Mouse (Mus musculus): ENCODE results near the gene Kif6. TPM values are rescaled to one million over a fixed set of nuclear protein-coding genes. Genes with fewer than 3 reads are reported as not detected.

Gene Kif6
- polyA plus RNA-seq, 1 experiment from 2014 or later = 0.92 TPM

DNA sequence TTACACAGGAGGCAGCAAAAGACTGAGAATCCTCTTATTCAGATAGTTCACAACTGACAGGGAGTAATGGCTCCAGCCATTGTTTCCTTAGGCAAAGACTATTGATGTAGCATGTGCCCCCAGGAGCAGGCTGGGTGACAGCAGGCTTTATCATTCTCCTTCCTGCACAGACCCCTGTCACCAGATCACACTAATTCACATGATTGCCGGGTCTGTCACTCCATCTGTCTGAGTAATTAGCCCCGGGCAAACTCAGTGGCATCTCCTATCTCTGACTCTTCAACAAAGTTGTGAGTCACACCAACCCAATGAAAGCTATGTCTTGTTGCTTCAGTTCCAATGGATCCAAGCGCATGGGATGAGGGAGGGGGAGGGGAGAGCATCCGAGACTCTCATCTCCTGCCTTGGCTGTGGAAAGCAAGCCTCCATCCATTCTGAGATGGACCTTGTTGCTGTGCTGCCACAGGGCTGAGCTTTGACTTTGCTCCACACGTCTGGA is 201.2 kb downstream of the Kif6 start:
- Histone ChIP-seq H3K36me3 (ENCODE audit: control insufficient read depth, insufficient read depth, low read length) (no peaks in the 10 kb centered on the region), H3K9me3 (ENCODE audit: control insufficient read depth, low read length) (no peaks in the 10 kb centered on the region), H3K4me2 (no peak overlapping the region), H3K27me3 (replicated peaks; ENCODE audit: control insufficient read depth, insufficient read depth, low read length) (no peaks in the 10 kb centered on the region), H3K9ac (ENCODE audit: low read depth, low read length) (no peak overlapping the region), H3K4me1 (replicated peaks; ENCODE audit: control insufficient read depth, insufficient read depth, low read length) (no peaks in the 10 kb centered on the region), H3K4me3 (ENCODE audit: low read depth, low read length) (no peak overlapping the region), H3K27ac (ENCODE audit: low read depth, low read length) (no peak overlapping the region)
- ATAC-seq (replicated peaks; ENCODE audit: low FRiP score) = no peak
- no peak for DNase-seq (ENCODE audit: low spot score)
- 32% methylated on average over 5 of the region's 5 CpGs for WGBS

DNA sequence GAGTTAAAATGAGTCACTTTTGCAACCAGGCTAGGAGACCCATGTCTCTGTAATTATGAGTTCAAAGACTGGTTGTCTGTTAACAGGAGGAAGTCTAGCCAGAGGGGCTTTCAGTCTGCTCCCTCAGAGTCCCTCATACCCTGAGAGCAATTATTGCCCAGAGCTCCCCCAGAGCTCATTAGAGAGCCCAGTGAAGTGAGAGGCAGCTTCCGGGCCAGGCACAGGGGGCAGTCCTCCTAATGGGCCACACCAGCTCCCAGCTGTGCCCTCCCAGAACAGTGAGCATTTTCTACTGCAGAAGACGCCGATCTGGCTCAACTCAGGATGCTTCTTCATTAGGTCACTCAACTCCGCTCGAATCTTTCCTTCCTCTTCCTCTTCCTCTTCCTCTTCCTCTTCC is 201.8 kb downstream of the Kif6 start:
- WGBS = 41% methylated on average over 5 of the region's 5 CpGs
- Histone ChIP-seq H3K4me1 (replicated peaks; ENCODE audit: control insufficient read depth, insufficient read depth, low read length) (no peaks in the 10 kb centered on the region), H3K4me3 (ENCODE audit: low read depth, low read length) (no peak overlapping the region), H3K9ac (ENCODE audit: low read depth, low read length) (no peak overlapping the region), H3K27me3 (replicated peaks; ENCODE audit: control insufficient read depth, insufficient read depth, low read length) (no peaks in the 10 kb centered on the region), H3K4me2 (no peak overlapping the region), H3K9me3 (ENCODE audit: control insufficient read depth, low read length) (no peaks in the 10 kb centered on the region), H3K36me3 (ENCODE audit: control insufficient read depth, insufficient read depth, low read length) (no peaks in the 10 kb centered on the region), H3K27ac (ENCODE audit: low read depth, low read length) (no peak overlapping the region)
- no peak for DNase-seq (ENCODE audit: low spot score)
- no peak for ATAC-seq (replicated peaks; ENCODE audit: low FRiP score)

DNA sequence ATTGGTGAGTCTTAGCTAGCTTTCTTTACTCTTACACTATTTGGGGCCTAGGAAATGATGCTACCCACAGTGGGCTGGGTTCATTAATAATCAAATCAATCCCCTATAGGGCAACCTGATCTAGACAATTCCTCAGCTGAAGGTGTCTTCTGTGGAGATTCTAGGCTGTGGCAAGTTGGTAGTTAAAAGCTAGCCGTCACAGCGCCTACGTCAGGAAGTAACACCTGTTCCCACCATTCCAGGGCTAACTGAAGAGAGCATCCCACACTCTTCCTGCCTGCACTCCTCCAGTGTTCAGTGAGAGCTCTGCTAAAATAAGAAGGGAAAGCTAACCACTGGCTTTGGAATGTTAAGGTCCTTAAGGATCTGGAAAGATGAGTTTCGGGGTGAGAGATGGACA is 205.3 kb downstream of the Kif6 start:
- Histone ChIP-seq H3K4me3 (ENCODE audit: low read depth, low read length) (no peak overlapping the region), H3K27me3 (replicated peaks; ENCODE audit: control insufficient read depth, insufficient read depth, low read length) (no peaks in the 10 kb centered on the region), H3K9me3 (ENCODE audit: control insufficient read depth, low read length) (no peaks in the 10 kb centered on the region), H3K4me1 (replicated peaks; ENCODE audit: control insufficient read depth, insufficient read depth, low read length) (no peaks in the 10 kb centered on the region), H3K36me3 (ENCODE audit: control insufficient read depth, insufficient read depth, low read length) (no peaks in the 10 kb centered on the region), H3K27ac (ENCODE audit: low read depth, low read length) (no peak overlapping the region), H3K9ac (ENCODE audit: low read depth, low read length) (no peak overlapping the region), H3K4me2 (no peak overlapping the region)
- ATAC-seq (replicated peaks; ENCODE audit: low FRiP score) = no peak
- no peak for DNase-seq (ENCODE audit: low spot score)
- 84% methylated on average over 4 of the region's 4 CpGs for WGBS

DNA sequence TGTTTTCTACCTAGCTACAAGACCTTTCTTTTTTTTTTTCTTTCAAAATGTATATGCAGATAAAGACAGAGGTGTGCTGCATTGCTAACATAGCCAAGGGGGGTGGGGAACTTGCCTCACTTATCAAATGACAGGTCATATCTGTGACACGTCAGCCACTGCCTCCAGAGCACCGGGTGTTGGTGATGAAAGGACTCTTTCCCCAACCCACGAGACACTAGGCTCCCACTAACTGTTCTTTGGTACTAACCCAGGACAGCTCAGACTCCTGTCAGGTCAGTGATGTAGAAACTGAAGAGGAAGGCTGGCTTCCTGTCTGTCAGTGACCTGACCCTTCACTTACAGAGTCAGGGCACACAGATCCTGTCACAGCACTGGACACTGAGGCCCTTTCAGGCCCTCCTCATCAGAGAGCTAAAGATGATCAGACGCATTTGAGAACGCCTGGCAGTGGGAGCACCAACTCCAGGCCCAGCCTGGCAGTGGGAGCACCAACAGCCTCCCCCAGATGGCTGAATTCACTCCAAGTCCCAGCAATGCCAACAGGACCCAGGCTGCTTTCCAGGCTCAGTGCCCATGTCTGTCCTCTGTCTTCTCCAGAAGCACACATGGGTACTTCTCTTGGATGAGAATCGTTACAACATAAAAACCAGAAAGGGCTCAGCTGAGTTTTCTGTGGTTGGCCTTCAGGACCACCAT is 209.4 kb downstream of the Kif6 start:
- Histone ChIP-seq H3K4me2 (no peak overlapping the region), H3K27me3 (replicated peaks; ENCODE audit: control insufficient read depth, insufficient read depth, low read length) (no peaks in the 10 kb centered on the region), H3K9me3 (ENCODE audit: control insufficient read depth, low read length) (no peaks in the 10 kb centered on the region), H3K4me1 (replicated peaks; ENCODE audit: control insufficient read depth, insufficient read depth, low read length) (no peaks in the 10 kb centered on the region), H3K36me3 (ENCODE audit: control insufficient read depth, insufficient read depth, low read length) (no peaks in the 10 kb centered on the region), H3K9ac (ENCODE audit: low read depth, low read length) (no peak overlapping the region), H3K27ac (ENCODE audit: low read depth, low read length) (no peak overlapping the region), H3K4me3 (ENCODE audit: low read depth, low read length) (no peak overlapping the region)
- ATAC-seq (replicated peaks; ENCODE audit: low FRiP score) (no peak), DNase-seq (ENCODE audit: low spot score) (no peak)
- 40% methylated on average over 6 of the region's 6 CpGs for WGBS

DNA sequence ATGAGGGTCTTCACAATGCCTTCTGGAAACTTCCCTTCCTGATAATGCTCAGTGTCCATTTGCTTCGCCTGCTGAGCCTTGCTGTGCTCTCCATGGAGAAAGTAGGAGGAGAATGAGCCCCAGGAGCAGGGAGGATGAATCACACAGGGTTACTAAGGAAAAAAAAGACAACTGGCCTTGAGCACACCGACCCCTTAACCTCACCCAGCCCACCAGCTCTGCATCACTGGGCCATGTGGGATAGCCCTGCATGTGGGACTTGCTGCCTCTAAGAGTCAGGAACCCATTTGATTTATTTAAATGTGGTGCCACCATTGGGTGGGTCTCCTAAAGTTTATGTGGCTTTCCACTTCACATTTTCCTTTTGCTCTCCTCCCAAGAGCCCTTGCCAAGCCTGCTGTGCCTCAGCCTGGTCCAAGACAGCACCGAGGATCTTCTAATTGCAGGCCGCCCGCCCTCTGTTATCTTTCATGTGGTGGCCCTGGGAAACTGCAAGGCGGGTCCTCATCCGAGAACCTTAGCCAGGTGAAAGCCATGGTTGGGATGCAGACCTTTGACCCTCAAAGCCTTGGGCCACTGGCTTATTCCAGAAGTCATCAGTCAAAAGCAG is 210.0 kb downstream of the Kif6 start:
- Histone ChIP-seq H3K4me3 (ENCODE audit: low read depth, low read length) (no peak overlapping the region), H3K9me3 (ENCODE audit: control insufficient read depth, low read length) (no peaks in the 10 kb centered on the region), H3K4me2 (no peak overlapping the region), H3K9ac (ENCODE audit: low read depth, low read length) (no peak overlapping the region), H3K27ac (ENCODE audit: low read depth, low read length) (no peak overlapping the region), H3K27me3 (replicated peaks; ENCODE audit: control insufficient read depth, insufficient read depth, low read length) (no peaks in the 10 kb centered on the region), H3K4me1 (replicated peaks; ENCODE audit: control insufficient read depth, insufficient read depth, low read length) (no peaks in the 10 kb centered on the region), H3K36me3 (ENCODE audit: control insufficient read depth, insufficient read depth, low read length) (no peaks in the 10 kb centered on the region)
- ATAC-seq (replicated peaks; ENCODE audit: low FRiP score) = no peak
- 77% methylated on average over 7 of the region's 7 CpGs for WGBS
- no peak for DNase-seq (ENCODE audit: low spot score)

DNA sequence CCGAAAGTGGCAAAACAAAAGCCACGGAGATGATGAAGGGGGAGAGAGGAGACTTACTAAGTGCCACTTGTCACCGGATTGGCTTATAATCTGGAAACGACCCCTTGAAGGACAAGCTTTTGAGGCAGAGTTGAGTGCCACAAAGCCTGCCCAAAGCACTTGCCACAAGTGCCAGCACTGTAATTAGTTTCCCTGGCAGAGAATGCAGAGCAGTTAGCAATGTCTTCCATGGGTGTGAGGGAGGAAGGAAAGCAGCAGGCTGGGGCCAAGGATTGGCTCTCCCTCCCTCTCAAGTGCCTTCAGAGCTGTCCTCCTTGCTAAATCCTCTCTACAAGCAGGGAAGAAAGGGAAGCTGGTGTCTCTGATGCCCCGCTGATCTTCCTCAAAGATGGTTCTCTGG is 210.9 kb downstream of the Kif6 start:
- WGBS = 86% methylated on average over 5 of the region's 5 CpGs
- no peak for DNase-seq (ENCODE audit: low spot score)
- H3K9me3 ChIP-seq (ENCODE audit: control insufficient read depth, low read length) = no peaks in the 10 kb centered on the region
- H3K4me2 ChIP-seq = no peak overlapping the region
- no peaks in the 10 kb centered on the region for H3K27me3 ChIP-seq (replicated peaks; ENCODE audit: control insufficient read depth, insufficient read depth, low read length)
- H3K4me1 ChIP-seq (replicated peaks; ENCODE audit: control insufficient read depth, insufficient read depth, low read length) = no peaks in the 10 kb centered on the region
- no peak for ATAC-seq (replicated peaks; ENCODE audit: low FRiP score)
- H3K27ac ChIP-seq (ENCODE audit: low read depth, low read length) = no peak overlapping the region
- no peak overlapping the region for H3K9ac ChIP-seq (ENCODE audit: low read depth, low read length)
- no peaks in the 10 kb centered on the region for H3K36me3 ChIP-seq (ENCODE audit: control insufficient read depth, insufficient read depth, low read length)
- no peak overlapping the region for H3K4me3 ChIP-seq (ENCODE audit: low read depth, low read length)

DNA sequence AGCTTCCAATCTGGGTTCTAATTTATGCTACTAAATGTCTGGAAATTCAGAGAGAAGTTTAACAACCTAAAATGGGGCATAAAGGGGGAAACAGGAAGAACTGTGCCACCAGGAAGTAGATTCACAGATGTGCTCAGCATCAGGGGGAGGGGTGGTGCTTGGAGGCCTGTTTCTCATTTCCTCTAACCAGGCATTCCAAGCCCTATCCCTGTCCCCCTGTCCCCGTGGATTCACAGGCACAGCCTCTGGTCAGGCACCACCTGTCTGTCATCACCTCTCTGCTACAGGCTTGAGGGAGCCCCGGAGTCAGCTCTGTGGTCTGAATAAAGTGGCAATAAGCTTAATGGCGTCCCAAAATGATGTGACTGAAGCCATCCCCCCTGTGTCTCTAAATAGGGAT is 216.8 kb downstream of the Kif6 start:
- Histone ChIP-seq H3K36me3 (ENCODE audit: control insufficient read depth, insufficient read depth, low read length) (no peaks in the 10 kb centered on the region), H3K9ac (ENCODE audit: low read depth, low read length) (no peak overlapping the region), H3K4me2 (no peak overlapping the region), H3K9me3 (ENCODE audit: control insufficient read depth, low read length) (no peaks in the 10 kb centered on the region), H3K4me3 (ENCODE audit: low read depth, low read length) (no peak overlapping the region), H3K4me1 (replicated peaks; ENCODE audit: control insufficient read depth, insufficient read depth, low read length) (no peaks in the 10 kb centered on the region), H3K27ac (ENCODE audit: low read depth, low read length) (no peak overlapping the region), H3K27me3 (replicated peaks; ENCODE audit: control insufficient read depth, insufficient read depth, low read length) (no peaks in the 10 kb centered on the region)
- WGBS = 47% methylated on average over 3 of the region's 3 CpGs
- DNase-seq (ENCODE audit: low spot score) (no peak), ATAC-seq (replicated peaks; ENCODE audit: low FRiP score) (no peak)

DNA sequence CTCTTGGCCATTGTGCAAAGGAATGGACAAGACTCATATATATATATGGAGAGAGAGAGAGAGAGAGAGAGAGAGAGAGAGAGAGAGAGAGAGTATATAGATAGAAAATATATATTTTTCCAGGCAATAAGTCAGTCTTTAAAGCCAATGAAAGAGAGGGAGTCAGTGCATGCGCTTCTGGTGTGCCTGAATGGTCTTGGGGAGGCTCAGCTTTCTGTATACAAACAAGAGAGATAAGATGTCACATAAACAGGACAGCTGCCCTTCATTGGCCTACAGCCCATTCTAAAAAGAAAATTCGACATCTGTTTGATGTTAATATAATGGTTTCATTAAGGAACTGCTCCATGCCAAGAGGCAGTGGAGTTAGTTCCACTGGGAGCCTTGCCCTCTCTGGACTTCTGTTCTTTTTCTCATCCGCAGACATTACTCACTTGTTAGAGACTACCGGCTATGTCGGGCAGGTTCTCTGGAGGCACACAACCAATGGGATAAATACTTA is 219.2 kb downstream of the Kif6 start:
- Histone ChIP-seq H3K4me3 (ENCODE audit: low read depth, low read length) (no peak overlapping the region), H3K36me3 (ENCODE audit: control insufficient read depth, insufficient read depth, low read length) (no peaks in the 10 kb centered on the region), H3K9me3 (ENCODE audit: control insufficient read depth, low read length) (no peaks in the 10 kb centered on the region), H3K4me1 (replicated peaks; ENCODE audit: control insufficient read depth, insufficient read depth, low read length) (no peaks in the 10 kb centered on the region), H3K9ac (ENCODE audit: low read depth, low read length) (no peak overlapping the region), H3K27me3 (replicated peaks; ENCODE audit: control insufficient read depth, insufficient read depth, low read length) (no peaks in the 10 kb centered on the region), H3K27ac (ENCODE audit: low read depth, low read length) (no peak overlapping the region), H3K4me2 (no peak overlapping the region)
- DNase-seq (ENCODE audit: low spot score) (no peak), ATAC-seq (replicated peaks; ENCODE audit: low FRiP score) (no peak)
- 82% methylated on average over 5 of the region's 5 CpGs for WGBS

DNA sequence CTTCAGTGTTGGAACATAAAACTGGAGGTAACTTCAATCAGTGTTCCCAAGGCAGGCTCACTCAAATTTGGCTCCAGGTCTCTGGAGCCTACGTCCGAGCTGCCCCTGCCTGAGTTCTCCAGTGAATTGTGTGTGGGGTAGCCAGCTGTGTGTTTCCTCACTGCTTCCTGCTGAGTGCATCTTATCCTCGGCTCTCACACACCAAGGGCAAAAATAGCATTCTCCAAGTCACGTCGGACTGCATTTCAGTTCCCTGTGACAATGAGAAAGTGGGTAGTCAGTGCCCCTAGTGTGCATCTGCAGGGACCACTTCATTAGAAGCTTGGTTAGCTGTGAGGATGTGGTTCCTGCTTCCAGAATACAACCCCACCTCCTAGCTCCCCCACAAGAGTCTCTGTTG is 222.5 kb downstream of the Kif6 start:
- no peaks in the 10 kb centered on the region for H3K9me3 ChIP-seq (ENCODE audit: control insufficient read depth, low read length)
- H3K27me3 ChIP-seq (replicated peaks; ENCODE audit: control insufficient read depth, insufficient read depth, low read length) = no peaks in the 10 kb centered on the region
- no peak overlapping the region for H3K4me2 ChIP-seq
- 49% methylated on average over 5 of the region's 5 CpGs for WGBS
- no peak overlapping the region for H3K27ac ChIP-seq (ENCODE audit: low read depth, low read length)
- H3K36me3 ChIP-seq (ENCODE audit: control insufficient read depth, insufficient read depth, low read length) = no peaks in the 10 kb centered on the region
- no peak overlapping the region for H3K9ac ChIP-seq (ENCODE audit: low read depth, low read length)
- no peaks in the 10 kb centered on the region for H3K4me1 ChIP-seq (replicated peaks; ENCODE audit: control insufficient read depth, insufficient read depth, low read length)
- DNase-seq (ENCODE audit: low spot score) (no peak), ATAC-seq (replicated peaks; ENCODE audit: low FRiP score) (no peak)
- no peak overlapping the region for H3K4me3 ChIP-seq (ENCODE audit: low read depth, low read length)

Measured in liver, embryonic 11.5 days (tissue).